In genomic region chr2:50377609-50378413, GRCm38 (mm10) we compare ENCODE assay signal across 29 mouse cellular contexts.
DNase-seq lines count a peak whose midpoint lies in the region; ATAC-seq and TF ChIP-seq lines count a peak whose summit lies in the region.
"Had no signal": no experiment of that assay in that cellular context is flagged by ENCODE, and none has a peak within 500 bp of the region (broad histone marks: within the 10 kb centered on the region; RNA-seq: fewer than 3 reads in every experiment).

No protein-coding gene starts in this region.

- H3K27ac ChIP-seq in forebrain, embryonic 13.5 days, result peak overlapping the region; percentile 75
- H3K27ac ChIP-seq: heart, embryonic 10.5 days; heart, embryonic 15.5 days; hindbrain, embryonic 14.5 days; layer of hippocampus, adult 2 months; liver, embryonic 13.5 days; macrophage; midbrain, embryonic 13.5 days; stomach, postnatal 0 days had no signal

- peak; percentile 4 to 15 for DNase-seq in layer of hippocampus, postnatal 14 days (ENCODE audit: low spot score in 2 of 2)
- no peak for DNase-seq in layer of hippocampus, postnatal 10 days (ENCODE audit: low spot score in 2 of 2)
- peak; percentile 91 for DNase-seq in brain, embryonic 14.5 days (ENCODE audit: low read depth)
- no peak for DNase-seq in embryo, embryonic 11 days
- no peak for DNase-seq in heart, postnatal 36 days
- DNase-seq in thymus, postnatal 0 days (ENCODE audit: low spot score), result no peak
- DNase-seq: adrenal gland, postnatal 25 days; cerebellum, adult 8-10 months; cerebellum, postnatal 25 days; gastrocnemius, postnatal 14 days; kidney, adult 2 months; kidney, postnatal 36 days; layer of hippocampus, postnatal 36 days; left cerebral cortex, postnatal 4 days; liver, embryonic 13.5 days; lung, adult 18-20 months; right cerebral cortex, postnatal 4 days; thymus, adult 18-20 months; thymus, postnatal 4 days had no signal

- 21% methylated on average over 16 of the region's 16 CpGs for WGBS in forebrain, embryonic 13.5 days

- no peak for TF ChIP-seq CTCF in brain, embryonic 14.5 days (IDR thresholded peaks at IDR 0.05; ENCODE audit: borderline replicate concordance, extremely low read depth, insufficient read depth, insufficient read length)

- intact Hi-C loops in heart, postnatal 36 days (cut with DNase I), result no loop called here

- TF ChIP-seq POLR2A in brain, embryonic 14.5 days (IDR thresholded peaks at IDR 0.05; ENCODE audit: borderline replicate concordance, extremely low read depth, insufficient read depth, insufficient read length, poor library complexity, severe bottlenecking), result no peak

- no peak overlapping the region for H3K9ac ChIP-seq in forebrain, embryonic 13.5 days
- H3K9ac ChIP-seq: heart, embryonic 15.5 days; hindbrain, embryonic 14.5 days; liver, embryonic 13.5 days; midbrain, embryonic 13.5 days had no signal

- H3K4me3 ChIP-seq in forebrain, embryonic 13.5 days, result no peak overlapping the region
- H3K4me3 ChIP-seq: heart, embryonic 10.5 days; heart, embryonic 15.5 days; layer of hippocampus, adult 2 months; liver, embryonic 13.5 days; midbrain, embryonic 13.5 days had no signal

- H3K9me3 ChIP-seq in forebrain, embryonic 13.5 days (replicated peaks), result no peaks in the 10 kb centered on the region
- H3K9me3 ChIP-seq: heart, embryonic 10.5 days; heart, embryonic 15.5 days; liver, embryonic 13.5 days; midbrain, embryonic 13.5 days had no signal

- no peaks in the 10 kb centered on the region for H3K27me3 ChIP-seq in forebrain, embryonic 13.5 days
- H3K27me3 ChIP-seq: heart, embryonic 15.5 days; liver, embryonic 13.5 days; midbrain, embryonic 13.5 days had no signal

- H3K36me3 ChIP-seq in forebrain, embryonic 13.5 days (ENCODE audit: poor library complexity, severe bottlenecking), result no peaks in the 10 kb centered on the region
- H3K36me3 ChIP-seq: heart, embryonic 10.5 days; heart, embryonic 15.5 days; liver, embryonic 13.5 days; midbrain, embryonic 13.5 days had no signal

- ATAC-seq in forebrain, embryonic 13.5 days, result peak; percentile 87
- ATAC-seq: CD4-positive, CD25-positive, alpha-beta regulatory T cell, adult 4 months; lung, postnatal 0 days; midbrain, embryonic 13.5 days had no signal

- H3K4me2 ChIP-seq in forebrain, embryonic 13.5 days, result peak overlapping the region; percentile 4; the same call in 1 of the 2 replicates
- H3K4me2 ChIP-seq: heart, embryonic 15.5 days; hindbrain, embryonic 14.5 days; liver, embryonic 13.5 days; midbrain, embryonic 13.5 days had no signal

- peaks cover 15% of the 10 kb centered on the region for H3K4me1 ChIP-seq in forebrain, embryonic 13.5 days
- H3K4me1 ChIP-seq: heart, embryonic 10.5 days; heart, embryonic 15.5 days; liver, embryonic 13.5 days had no signal

Comparison
In these comparisons a context has a peak if more than half of its experiments do, and no peak if none do; other contexts are left out.
1. DNase-seq: peak in layer of hippocampus, postnatal 14 days (2 of 2) and brain, embryonic 14.5 days (single experiment); none in layer of hippocampus, postnatal 10 days (0 of 2), embryo, embryonic 11 days (single experiment), heart, postnatal 36 days (0 of 2) and thymus, postnatal 0 days (single experiment).